Mouse (Mus musculus): ENCODE measurements around the gene Rnf115.
"Not testable (repeated sequence)": the region's sequence is repeated elsewhere in the genome, so short reads cannot be mapped to it uniquely, and the experiment has no call there.

The Rnf115 gene

DNA sequence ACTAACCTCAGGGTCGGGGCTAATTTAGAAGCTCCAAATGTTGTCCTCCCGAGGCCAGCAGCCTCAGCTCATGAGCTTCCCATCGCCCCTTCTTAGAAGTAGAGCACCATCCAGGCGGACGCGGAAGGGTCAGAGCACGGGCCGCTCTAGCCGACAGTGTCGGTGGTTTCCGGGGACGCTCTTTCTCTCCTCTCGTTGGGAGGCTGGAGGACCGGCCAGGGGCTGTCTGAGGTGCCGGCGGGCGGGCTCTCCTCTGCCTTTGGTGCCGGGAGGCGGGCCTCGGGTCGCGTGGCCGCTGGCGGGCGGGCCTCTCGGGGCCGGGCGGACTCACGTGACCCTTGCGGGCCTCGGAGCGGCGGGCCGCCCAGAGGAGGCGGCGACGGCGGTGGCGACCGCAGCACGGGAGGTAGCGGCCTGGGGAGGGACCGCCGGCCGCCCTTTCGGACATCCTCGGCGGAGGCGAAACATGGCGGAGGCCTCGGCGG, at the start of gene Rnf115, which contains the start of gene Polr3c:
Gene Rnf115, plus strand, starts transcription at position 322 of the 485 bp plus-strand sequence.
Gene Polr3c, minus strand, starts transcription at position 286 of the 485 bp plus-strand sequence.
- in situ Hi-C loops (cut with MboI, MseI), result no loop called here

DNA sequence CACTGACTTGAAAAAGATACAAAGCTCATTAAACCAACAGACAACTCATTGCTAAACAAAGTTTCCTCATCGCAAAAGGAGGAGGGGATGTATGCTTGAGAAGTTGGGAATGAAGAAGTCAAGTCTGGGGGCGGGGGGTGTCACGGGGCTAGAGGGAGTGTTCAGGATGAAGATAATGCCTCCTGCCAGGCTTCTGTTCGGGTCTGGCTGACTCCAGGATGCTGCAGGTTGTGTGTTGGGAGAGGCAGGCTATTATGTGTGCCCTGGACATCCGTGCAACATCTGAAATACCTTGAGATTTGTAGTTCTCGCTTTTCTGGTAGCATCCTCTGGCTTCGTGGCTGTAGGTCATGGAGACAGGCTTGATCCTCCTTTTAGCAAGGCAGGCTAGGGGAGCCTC, 49.0 kb upstream of the Rnf115 start:
- in situ Hi-C loops (cut with MboI, MseI), result no loop called here

DNA sequence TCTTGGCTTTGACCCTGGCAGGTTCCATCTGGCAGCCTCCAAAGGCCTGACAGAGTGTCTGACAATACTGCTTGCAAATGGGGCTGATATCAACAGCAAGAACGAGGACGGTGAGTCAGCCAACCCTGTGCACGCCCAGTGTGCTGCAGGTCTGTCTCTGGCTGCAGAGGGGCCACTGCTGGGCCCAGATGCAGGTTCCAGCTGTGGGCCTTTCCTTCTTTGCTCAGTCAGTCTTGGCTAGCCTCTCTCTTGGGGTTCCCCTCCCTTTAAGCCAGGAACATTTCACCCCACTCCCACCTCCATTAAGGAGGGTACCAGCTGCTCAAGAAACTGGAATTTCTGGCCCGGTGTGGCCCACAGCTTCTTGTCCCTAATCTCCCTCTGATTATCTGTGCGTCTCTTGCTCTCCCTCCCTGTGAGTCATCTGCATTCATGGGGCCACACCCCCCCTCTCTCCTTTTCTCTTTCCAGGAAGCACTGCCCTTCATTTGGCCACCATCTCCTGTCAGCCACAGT, 48.2 kb upstream of the Rnf115 start:
- in situ Hi-C loops (cut with MboI, MseI), result no loop called here

DNA sequence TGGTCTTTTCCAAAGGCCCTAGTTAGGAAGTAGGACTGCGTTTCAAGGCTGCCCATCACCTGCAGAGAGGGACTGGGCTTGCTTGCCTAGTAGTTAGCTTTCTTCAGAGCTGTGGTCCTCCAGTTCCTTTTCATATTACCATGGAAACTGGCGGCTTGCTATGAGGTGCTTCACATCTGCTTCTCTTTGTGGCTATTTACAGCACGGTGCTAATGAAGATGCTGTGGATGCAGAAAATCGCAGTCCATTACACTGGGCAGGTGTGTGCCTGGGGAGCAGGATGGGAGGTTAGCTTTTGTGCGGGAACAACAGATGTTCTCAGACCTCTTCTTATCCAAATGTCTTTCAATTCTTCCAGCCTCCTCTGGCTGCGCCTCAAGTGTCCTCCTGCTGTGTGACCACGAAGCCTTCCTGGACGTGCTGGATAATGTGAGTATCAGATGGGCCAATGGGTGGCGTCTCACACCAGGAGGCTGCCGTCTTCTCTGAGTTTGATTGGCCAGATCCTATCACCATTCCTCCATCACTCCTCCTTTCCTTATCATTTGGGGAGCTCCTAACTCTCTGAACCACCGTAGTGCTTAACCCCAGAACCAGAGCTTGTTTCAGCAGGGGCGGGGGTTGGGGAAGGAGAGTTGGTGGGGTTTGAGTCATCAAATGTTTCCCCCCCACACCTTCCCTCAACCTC, 47.1 kb upstream of the Rnf115 start:
- in situ Hi-C loops (cut with MboI, MseI), result no loop called here

DNA sequence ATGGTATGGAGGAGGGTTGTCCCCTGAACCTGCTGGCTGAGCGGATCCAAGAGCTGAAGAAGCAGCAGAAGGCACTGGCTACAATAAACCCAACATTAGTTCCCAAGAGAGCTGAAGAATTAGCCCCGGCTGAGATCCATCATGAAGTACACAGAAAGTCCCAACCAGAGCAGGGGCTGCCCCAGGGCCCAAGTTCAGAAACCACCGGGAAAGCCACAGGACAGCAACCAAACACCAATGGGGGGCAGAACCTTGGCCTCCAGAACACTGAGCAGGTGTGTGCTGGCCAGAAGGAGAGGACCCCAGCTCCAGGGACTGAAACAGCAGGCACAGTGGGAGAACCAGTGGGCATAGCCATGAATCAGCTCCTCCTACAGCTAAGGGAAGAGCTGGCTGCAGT, 44.0 kb upstream of the Rnf115 start:
- in situ Hi-C loops (cut with MboI, MseI), result no loop called here

DNA sequence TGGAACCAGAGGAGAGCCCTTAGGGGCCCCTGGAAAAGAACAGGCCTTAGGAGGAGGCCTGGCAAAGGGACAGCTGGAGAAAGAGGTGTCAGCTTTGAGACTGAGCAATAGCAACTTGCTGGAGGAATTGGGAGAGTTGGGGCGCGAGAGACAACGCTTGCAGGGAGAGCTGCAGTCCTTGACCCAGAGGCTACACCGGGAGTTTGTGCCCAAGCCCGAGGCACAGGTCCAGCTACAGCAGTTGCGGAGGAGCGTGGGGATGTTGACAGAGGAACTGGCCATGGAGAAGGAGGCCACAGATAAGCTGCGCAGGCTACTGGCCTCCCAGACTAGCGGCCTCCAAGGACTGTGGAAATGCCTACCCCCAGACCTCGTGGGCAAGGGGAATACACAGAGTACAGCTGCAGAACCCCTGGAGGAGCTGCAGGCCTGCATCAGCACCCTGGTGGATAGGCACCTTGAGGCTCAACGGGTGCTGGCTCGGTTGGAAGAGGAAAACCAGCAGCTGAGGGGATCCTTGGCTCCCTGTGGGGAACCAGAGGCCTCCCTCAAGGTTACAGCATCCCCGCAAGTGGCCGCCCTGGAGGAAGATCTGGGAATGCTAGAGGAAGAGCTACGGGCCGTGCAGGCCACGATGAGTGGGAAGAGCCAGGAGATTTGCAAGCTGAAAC, 43.2 kb upstream of the Rnf115 start:
- in situ Hi-C loops (cut with MboI, MseI), result no loop called here

DNA sequence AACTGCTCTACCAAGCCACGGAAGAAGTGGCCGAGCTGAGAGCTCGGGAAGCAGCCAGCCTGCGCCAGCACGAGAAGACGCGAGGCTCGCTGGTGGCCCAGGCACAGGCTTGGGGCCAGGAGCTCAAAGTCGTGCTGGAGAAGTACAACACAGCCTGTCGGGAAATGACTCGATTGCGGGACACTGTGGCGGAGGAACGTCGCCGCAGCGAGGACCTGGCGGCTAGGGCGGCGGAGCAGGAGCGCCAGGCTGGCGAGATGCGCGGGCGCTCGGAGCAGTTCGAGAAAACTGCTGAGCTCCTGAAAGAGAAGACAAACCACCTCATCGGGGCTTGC, 42.7 kb upstream of the Rnf115 start:
- in situ Hi-C loops (cut with MboI, MseI), result no loop called here

DNA sequence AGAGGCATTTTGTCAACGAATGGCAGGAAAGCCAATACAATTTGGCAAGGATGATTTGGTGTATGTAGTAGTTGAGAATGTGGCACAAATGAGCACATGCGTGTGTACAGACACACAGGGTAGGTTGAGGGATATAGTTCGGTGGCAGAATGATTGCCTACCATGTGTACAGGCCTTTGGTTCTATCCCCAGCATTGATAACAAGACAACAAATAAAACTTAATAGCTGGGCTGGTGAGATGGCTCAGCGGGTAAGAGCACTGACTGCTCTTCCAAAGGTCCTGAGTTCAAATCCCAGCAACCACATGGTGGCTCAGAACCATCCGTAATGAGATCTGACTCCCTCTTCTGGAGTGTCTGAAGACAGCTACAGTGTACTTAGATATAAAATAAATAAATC, 41.4 kb upstream of the Rnf115 start:
- in situ Hi-C loops (cut with MboI, MseI), result not testable (repeated sequence)

DNA sequence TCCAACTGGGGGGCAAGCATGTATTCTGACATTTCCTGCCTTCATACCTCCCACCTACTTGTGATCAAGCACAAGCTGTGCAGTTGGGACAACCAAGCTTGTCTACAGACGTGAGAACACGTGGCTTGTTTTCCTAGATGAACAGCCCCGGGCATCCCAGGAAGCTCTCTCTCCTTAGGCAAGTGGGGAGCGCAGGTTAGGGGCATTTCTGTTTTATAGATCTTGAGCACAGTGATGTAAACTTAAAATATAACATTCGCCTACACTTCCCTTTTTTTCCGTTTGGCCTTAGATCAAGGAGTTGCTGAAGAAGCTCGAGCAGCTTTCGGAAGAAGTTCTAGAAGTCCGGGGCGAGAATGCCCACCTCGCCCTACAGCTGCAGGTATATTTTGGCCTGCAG, 38.6 kb upstream of the Rnf115 start:
- in situ Hi-C loops (cut with MboI, MseI), result no loop called here

DNA sequence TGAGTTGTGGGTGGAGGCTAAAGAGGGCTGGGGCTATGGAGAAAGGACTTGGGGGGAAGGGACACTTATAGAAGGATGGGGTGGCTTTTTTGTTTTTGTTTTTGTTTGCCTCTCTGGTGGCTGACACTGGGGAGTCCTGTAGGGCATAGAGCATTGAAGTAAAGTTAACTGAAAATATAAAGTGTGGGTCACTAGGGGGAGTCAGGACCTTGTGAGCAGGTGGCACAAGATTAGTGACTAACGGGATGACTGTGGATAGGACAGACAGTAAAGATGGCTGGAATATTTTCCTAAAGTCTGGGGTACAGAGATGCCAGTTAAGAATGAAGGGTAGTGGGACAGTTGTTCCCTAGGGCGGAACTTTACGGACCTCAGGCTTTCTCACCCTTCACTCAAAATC, 37.2 kb upstream of the Rnf115 start:
- in situ Hi-C loops (cut with MboI, MseI), result no loop called here

DNA sequence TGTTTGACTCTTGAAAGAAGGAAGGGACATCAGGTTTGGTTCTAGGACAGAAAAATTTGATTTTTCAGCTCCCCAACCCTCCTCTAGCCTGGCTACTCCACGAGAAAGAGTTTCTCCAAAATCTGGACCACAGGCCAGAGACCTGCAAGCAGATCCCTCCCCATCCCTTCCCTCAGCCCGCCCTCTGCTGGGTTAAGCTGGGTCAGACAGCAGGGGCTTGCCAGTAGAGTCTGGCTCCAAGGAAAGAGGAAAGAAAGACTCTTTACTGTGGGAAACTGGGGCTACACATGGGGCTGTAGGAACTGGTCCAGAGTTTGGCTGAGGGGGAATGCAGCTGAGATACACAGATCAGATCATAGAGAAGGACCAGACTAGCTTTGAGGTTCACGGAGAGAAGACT, 35.0 kb upstream of the Rnf115 start:
- in situ Hi-C loops (cut with MboI, MseI), result no loop called here

DNA sequence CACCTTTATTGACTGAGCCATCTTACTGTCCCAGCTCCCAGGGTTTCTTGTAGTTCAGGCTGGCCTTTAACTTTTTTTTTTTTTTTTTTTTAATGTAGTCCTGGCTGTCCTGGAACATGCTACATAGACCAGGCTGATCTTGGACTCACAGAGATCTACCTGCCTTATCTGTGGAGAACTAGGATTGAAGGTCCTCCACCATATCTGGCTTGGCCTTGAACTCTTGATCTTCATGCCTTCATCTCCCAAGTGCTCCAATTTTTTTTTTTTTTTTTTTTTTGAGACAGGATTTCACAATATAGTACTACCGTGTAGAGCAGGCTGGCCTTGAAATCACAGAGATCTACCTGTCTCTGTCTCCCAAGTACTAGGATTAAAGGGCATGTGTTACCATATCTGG, 33.9 kb upstream of the Rnf115 start:
- in situ Hi-C loops (cut with MboI, MseI), result no loop called here

DNA sequence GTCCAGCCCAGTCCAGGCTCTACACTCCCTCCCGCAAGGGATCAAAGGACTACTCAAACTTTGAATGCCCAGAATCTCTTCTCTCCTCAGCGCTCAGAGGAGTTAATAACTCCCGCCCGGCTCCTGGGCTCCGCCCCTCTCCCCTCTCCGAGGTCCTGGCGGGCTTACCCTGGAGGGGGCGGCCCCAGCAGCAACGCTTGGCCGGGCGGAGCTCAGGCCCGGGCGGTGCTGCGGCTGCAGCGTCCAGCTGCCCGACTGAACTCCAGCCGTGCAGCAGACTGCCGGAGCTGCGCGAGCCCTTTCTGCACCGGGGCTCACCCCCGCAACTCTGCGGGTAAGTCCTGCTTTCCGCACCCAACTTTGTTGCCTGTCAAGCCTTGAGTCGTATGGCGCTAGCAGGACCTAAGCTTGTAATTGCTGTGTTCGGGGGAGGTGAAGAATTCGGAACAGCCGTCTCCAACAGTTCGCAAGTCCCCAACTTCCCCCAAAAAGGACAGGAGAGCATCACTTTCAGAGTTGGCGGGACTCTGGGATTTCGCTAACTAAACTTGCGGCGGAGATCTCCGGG, 31.2 kb upstream of the Rnf115 start, which contains the start of gene Pias3:
Gene Pias3, plus strand, starts transcription at position 187 of the 568 bp plus-strand sequence.
- in situ Hi-C loops (cut with MboI, MseI), result no loop called here

DNA sequence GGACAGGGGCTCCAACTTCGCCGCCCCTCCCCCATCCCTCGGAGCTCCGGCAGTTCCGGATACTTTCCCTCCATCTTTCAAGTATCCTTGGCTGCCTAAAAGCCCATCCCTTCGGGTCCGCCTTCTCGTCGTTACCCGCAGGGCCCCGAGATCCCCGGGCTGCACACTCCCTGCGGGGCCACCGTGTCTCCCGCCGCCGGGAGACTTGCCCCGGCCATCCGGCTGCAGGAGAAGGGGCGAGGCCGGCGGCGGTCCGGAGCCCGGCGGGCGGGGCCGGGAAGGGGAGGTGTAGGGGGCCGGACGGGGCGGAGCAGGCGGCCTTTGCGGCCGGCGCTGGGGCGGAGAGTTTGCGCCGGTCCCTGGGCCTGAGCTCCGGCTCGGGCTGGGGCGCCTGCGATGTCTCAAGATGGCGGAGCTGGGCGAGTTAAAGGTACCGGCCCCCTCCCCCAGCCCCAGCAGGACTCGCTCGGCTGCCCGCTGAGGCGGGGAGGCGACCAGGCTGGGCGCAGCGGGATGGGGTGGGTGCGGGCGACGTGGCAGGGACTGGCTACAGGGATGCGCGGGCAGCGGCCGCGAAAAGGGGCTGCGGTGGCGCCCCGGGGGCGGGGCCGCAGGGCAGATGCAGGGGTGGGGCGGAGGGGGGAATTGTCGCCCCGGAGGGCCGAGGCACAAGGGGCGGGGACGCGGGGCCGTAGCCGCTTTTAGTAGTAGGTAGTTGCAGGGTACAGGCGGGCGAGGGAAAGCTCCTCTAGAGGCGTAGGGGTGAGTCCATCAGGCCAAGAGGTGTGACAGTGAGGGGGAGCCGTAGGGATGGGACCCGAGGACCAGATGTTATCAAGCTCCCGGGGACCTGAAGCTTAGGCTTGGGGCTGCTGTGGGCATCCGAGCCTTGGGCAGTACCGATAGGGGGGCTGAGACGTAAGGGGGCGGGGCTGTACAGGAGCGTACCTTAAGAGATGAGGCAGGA, 30.4 kb upstream of the Rnf115 start:
- in situ Hi-C loops (cut with MboI, MseI), result no loop called here

DNA sequence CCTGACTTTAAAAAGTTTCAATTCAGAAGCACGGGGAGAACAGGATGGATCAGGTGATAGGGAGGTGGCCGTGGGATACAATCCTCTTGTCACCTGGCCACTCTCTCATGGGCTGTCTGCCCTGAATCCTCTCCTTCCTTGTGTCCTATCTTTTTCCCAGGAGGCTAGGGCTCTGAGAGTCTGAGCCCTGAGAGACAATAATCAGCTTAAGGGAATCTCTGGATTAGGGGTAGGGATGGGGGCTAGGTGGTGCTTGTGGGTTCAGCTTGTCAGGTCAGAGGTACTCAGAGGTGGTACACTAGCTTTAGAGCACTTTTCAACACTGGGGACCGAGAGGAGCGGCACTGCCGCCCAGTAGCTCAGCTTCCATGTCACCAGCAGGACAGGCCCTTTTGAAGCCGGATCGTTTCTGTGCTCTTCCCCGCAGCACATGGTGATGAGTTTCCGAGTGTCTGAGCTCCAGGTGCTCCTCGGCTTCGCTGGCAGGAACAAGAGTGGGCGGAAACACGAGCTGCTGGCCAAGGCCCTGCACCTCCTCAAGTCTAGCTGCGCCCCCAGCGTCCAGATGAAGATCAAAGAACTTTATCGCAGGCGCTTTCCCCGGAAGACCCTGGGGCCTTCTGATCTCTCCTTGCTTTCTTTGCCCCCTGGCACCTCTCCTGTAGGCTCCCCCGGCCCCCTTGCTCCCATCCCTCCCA, 28.3 kb upstream of the Rnf115 start:
- in situ Hi-C loops (cut with MboI, MseI), result no loop called here

DNA sequence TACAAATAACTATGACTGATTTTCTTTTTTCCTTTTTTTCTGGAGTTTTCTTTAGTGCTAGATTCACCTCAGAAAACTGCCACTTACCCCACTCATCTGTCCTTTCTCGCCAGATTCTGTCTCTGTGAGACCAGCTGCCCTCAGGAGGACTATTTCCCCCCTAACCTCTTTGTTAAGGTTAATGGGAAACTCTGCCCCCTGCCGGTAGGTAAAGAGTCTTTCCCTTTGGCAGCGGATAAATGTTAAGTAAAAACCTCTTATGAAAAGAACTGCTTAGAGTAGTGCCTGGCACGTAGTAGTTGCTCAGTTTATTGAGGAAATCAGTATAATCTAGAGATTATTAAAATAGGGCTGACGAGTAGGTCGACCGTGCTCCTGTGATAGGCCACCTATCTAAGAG, 27.1 kb upstream of the Rnf115 start:
- in situ Hi-C loops (cut with MboI, MseI), result no loop called here

DNA sequence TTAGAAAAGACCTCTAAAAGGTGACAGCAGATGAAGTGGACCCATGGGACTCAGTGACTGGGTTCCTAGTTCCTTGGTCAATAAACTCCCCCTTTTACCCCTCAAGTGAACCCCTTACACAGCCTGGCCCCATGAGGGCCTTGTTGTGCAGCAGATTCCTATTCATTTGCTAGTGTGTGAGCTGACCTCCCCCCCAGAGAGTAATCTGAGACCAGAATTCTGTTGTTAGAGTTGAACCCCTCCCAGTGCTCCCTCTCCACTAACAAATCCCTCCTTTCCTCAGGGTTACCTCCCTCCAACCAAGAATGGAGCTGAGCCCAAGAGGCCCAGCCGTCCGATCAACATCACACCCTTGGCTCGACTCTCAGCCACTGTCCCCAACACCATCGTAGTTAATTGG, 26.5 kb upstream of the Rnf115 start:
- in situ Hi-C loops (cut with MboI, MseI), result no loop called here

DNA sequence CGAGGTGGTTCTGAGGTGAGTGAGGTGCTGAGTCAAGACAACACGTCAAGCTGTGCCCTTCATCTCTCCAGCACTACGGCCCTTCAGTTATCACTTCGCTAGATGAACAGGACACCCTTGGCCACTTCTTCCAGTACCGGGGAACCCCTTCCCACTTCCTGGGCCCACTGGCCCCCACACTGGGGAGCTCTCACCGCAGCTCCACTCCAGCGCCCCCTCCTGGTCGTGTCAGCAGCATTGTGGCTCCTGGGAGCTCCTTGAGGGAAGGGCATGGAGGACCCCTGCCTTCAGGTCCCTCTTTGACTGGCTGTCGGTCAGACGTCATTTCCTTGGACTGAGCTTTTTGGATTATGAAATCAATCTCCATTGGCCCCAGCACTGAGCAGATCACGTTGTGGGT, 22.7 kb upstream of the Rnf115 start:
- in situ Hi-C loops (cut with MboI, MseI), result no loop called here

DNA sequence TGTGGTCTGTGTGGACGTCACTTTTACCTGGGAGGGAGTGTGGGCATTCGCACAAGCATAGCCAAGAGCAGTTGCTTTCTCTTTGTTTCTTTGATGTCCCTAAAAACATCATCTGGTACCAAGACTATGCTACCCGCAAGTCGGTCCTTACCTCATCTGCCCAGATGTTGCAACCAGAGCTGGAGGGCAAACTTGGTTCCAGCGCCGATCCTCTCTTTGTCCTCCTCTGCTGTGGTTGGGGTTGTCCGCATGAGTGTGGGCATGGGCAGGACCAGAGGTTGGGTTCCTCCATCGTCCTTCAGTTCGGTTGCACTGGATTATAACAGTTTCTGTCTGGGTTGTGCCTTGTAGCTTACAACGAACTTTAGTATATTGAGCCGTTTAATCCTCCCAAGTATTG, 21.2 kb upstream of the Rnf115 start:
- in situ Hi-C loops (cut with MboI, MseI), result no loop called here

DNA sequence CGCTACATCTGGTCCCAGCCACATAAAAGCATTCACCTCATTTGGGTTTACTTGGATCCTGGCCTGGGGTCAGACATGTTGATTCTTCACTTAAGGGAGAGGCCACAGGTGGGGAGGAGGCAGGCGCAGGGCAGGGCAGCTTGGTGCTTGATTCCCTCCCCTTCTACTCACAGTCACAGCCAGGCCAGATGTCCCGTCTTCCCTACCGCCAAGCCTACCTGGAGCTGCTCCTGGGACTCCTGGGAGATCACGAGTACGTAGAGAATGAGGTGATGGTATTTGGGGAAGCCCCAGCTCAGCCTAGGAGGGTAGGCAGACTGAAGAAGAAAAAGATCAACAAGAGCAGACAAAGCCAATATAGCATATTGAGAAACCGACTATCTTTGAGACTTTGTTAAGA, 20.5 kb upstream of the Rnf115 start:
- in situ Hi-C loops (cut with MboI, MseI), result no loop called here

Data from regulatory T cell (primary cell).